Mouse (Mus musculus) CH12.LX (cell line): ENCODE results near the gene Gm9195. TPM values are rescaled to one million over a fixed set of nuclear protein-coding genes. Genes with fewer than 3 reads are reported as not detected.
A peak's percentile ranks its signal among the peaks of the same experiment; 100 is the strongest.

Experiments used
- DNase-seq: peaks from one replicate; pipeline ENCODE4 v3.0.0-alpha.2; 2013; ENCODE audit errors: extremely low read depth
- H3K27ac ChIP-seq: 2 replicates; pipeline ENCODE4 v1.5.1; 2012; ENCODE audit warnings: low read depth, mild to moderate bottlenecking, control low read depth, moderate library complexity; ENCODE audit not compliant: insufficient read depth
- H3K27me3 ChIP-seq: replicated peaks from 2 replicates; pipeline ENCODE3; 2012; ENCODE audit warnings: inconsistent platforms
- H3K36me3 ChIP-seq, 2 experiments: replicated peaks in 1 of 2; 2 replicates each; pipeline versions ENCODE3 to v1.6.1; 2012; ENCODE audit warnings: inconsistent platforms in 1 of 2, low read length in 1 of 2, mild to moderate bottlenecking in 1 of 2, mixed read lengths in 1 of 2, moderate library complexity in 1 of 2; ENCODE audit not compliant: control insufficient read depth in 1 of 2, insufficient read depth in 1 of 2
- H3K4me1 ChIP-seq, 2 experiments: 2 replicates each; pipeline ENCODE4 v1.6.1; 2012; ENCODE audit warnings: inconsistent platforms in 1 of 2, moderate library complexity in 1 of 2; ENCODE audit not compliant: insufficient read depth in 2 of 2, control insufficient read depth in 1 of 2
- H3K4me2 ChIP-seq: 2 replicates; pipeline ENCODE4 v1.6.1; 2012; ENCODE audit warnings: low read depth, mild to moderate bottlenecking, control low read depth; ENCODE audit not compliant: poor library complexity, insufficient read depth, severe bottlenecking
- H3K4me3 ChIP-seq, 3 experiments: fragments of 150-350 bp in 1 of 3; sonication (generic) in 1 of 3; replicated peaks in 1 of 3; 2 replicates each; pipeline versions ENCODE3 to v1.5.1; 2011 to 2012; ENCODE audit warnings: low read depth in 2 of 3, low read length in 2 of 3, mild to moderate bottlenecking in 2 of 3, moderate library complexity in 2 of 3, control low read depth in 1 of 3, improper control_type of control experiment in 1 of 3, inconsistent platforms in 1 of 3, mixed read lengths in 1 of 3; ENCODE audit not compliant: poor library complexity in 1 of 3
- H3K79me2 ChIP-seq: replicated peaks from 2 replicates; pipeline ENCODE4 v1.6.1; 2012; ENCODE audit warnings: mild to moderate bottlenecking, moderate library complexity; ENCODE audit not compliant: control insufficient read depth, poor library complexity, insufficient read depth, severe bottlenecking; ENCODE audit errors: extremely low read depth
- H3K9ac ChIP-seq: 2 replicates; pipeline ENCODE4 v1.6.1; 2012; ENCODE audit warnings: low read depth, mild to moderate bottlenecking, control low read depth, moderate library complexity; ENCODE audit not compliant: insufficient read depth
- H3K9me3 ChIP-seq: replicated peaks from 2 replicates; pipeline ENCODE3; 2012; ENCODE audit warnings: low read length, inconsistent platforms, mixed read lengths
- BHLHE40 ChIP-seq: IDR thresholded peaks from 2 replicates; pipeline ENCODE4 v1.6.1; 2011; ENCODE audit warnings: mild to moderate bottlenecking, low read depth, low read length, improper control_type of control experiment
- CHD1 ChIP-seq: IDR thresholded peaks from 2 replicates; pipeline ENCODE4 v1.6.1; 2012; ENCODE audit warnings: low read depth, low read length, improper control_type of control experiment, inconsistent platforms
- E2F4 ChIP-seq: IDR thresholded peaks from 2 replicates; pipeline ENCODE4 v1.6.1; 2011; ENCODE audit warnings: low read depth, low read length, improper control_type of control experiment; ENCODE audit not compliant: insufficient replicate concordance
- ELF1 ChIP-seq: IDR thresholded peaks from 2 replicates; pipeline ENCODE4 v1.6.1; 2014; ENCODE audit warnings: low read depth, mild to moderate bottlenecking, inconsistent platforms, low read length, improper control_type of control experiment
- EP300 ChIP-seq: IDR thresholded peaks from 2 replicates; pipeline ENCODE4 v1.6.1; 2011; ENCODE audit warnings: low read length, improper control_type of control experiment
- ETS1 ChIP-seq: conservative IDR thresholded peaks from 2 replicates; pipeline ENCODE4 v1.6.1; 2012; ENCODE audit warnings: low read depth, mild to moderate bottlenecking, inconsistent platforms, low read length, improper control_type of control experiment, moderate library complexity
- HCFC1 ChIP-seq: IDR thresholded peaks from 2 replicates; pipeline ENCODE4 v1.6.1; 2012; ENCODE audit warnings: low read depth, mild to moderate bottlenecking, inconsistent platforms, low read length, improper control_type of control experiment
- IRF4 ChIP-seq: IDR thresholded peaks from 2 replicates; pipeline ENCODE4 v1.6.1; 2014; ENCODE audit warnings: low read depth, mild to moderate bottlenecking, inconsistent platforms, low read length, improper control_type of control experiment
- JUN ChIP-seq: IDR thresholded peaks from 2 replicates; pipeline ENCODE4 v1.6.1; 2011; ENCODE audit warnings: low read depth, mild to moderate bottlenecking, low read length, improper control_type of control experiment, moderate library complexity; ENCODE audit not compliant: insufficient read depth
- MAZ ChIP-seq: IDR thresholded peaks from 2 replicates; pipeline ENCODE4 v1.6.1; 2012; ENCODE audit warnings: low read depth, mild to moderate bottlenecking, inconsistent platforms, low read length, improper control_type of control experiment, moderate library complexity
- MEF2A ChIP-seq: IDR thresholded peaks from 2 replicates; pipeline ENCODE4 v1.6.1; 2014; ENCODE audit warnings: low read depth, mild to moderate bottlenecking, inconsistent platforms, low read length, improper control_type of control experiment, borderline replicate concordance
- MYC ChIP-seq: IDR thresholded peaks from 2 replicates; pipeline ENCODE4 v1.6.1; 2011; ENCODE audit warnings: low read depth, mild to moderate bottlenecking, improper control_type of control experiment, low read length
- NELFE ChIP-seq: IDR thresholded peaks from 2 replicates; pipeline ENCODE4 v1.6.1; 2011; ENCODE audit warnings: low read depth, low read length, improper control_type of control experiment
- PAX5 ChIP-seq: IDR thresholded peaks from 2 replicates; pipeline ENCODE4 v1.6.1; 2012; ENCODE audit warnings: low read length, inconsistent platforms, mixed read lengths
- SMC3 ChIP-seq: IDR thresholded peaks from 2 replicates; pipeline ENCODE4 v1.6.1; 2011; ENCODE audit warnings: low read depth, low read length, improper control_type of control experiment
- TBP ChIP-seq: conservative IDR thresholded peaks from 2 replicates; pipeline ENCODE4 v1.6.1; 2011; ENCODE audit warnings: low read depth, low read length, improper control_type of control experiment
- TCF12 ChIP-seq: IDR thresholded peaks from 2 replicates; pipeline ENCODE4 v1.6.1; 2014; ENCODE audit warnings: low read depth, mild to moderate bottlenecking, inconsistent platforms, low read length, improper control_type of control experiment
- ZKSCAN1 ChIP-seq: IDR thresholded peaks from 2 replicates; pipeline ENCODE4 v1.6.1; 2012; ENCODE audit warnings: low read depth, inconsistent platforms, low read length, improper control_type of control experiment, borderline replicate concordance
- ZMIZ1 ChIP-seq: IDR thresholded peaks from 2 replicates; pipeline ENCODE4 v1.6.1; 2012; ENCODE audit warnings: low read depth, mild to moderate bottlenecking, inconsistent platforms, low read length, improper control_type of control experiment
- dilution Hi-C: fragments of 300-500 bp; cut with MboI; formaldehyde crosslinking; loops from 2 replicates; pipeline ENCODE4 v1.14.3; 2020; ENCODE audit warnings: low sequenced_read_pairs; ENCODE audit not compliant: extremely low pct_unique_long_range_greater_than_20kb, extremely low pct_ligation_motif_present
- in situ Hi-C: fragments of 300-500 bp; cut with MboI; formaldehyde crosslinking; loops from 3 replicates; pipeline ENCODE4 v1.14.3; 2019; ENCODE audit warnings: low sequenced_read_pairs, low pct_ligation_motif_present, low pct_unique_long_range_greater_than_20kb, mixed read lengths
- polyA plus RNA-seq: library from polyadenylated mRNA; unstranded; fragments of >175 nt; gene quantifications from 2 replicates; pipeline ENCODE4 v1.2.1, GENCODE M21; 2012; ENCODE audit warnings: low read depth; ENCODE audit not compliant: insufficient read length
- total RNA-seq, 2 experiments: library from RNA; depleted of rRNA; stranded (reverse); fragments of 300-350 nt in 1 of 2; fragments of >200 nt in 1 of 2; gene quantifications; 2 replicates each; pipeline ENCODE4 v1.2.3; 2012 to 2014

Gene Gm9195
- total and polyA plus RNA-seq, 3 experiments, result 1.1 to 6.0 (median 2.2) TPM

DNA sequence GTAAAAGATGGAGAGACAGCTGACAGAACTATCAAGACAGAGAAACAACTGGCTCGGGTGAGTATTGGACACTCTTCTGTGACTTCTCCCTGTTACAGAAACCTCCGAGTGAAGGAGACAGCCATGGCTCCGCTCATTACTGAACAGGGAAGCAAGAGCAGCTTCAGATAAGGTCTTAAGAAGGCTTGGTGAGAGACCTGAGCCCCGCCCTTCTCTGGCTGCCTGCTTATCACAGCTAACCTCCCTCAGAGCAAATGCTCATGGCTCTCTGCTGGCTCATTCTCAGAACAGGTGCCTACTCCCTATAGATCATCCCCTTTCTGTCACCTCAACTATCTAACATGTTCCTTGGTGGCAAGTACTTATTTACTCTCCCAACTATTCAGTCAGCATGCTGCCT, 23.2 kb downstream of the Gm9195 start:
- no peaks in the 10 kb centered on the region for H3K36me3 ChIP-seq
- H3K9ac ChIP-seq, result no peak overlapping the region
- TF ChIP-seq TBP, result no peak
- no peak for TF ChIP-seq MAZ
- TF ChIP-seq IRF4, result no peak
- TF ChIP-seq NELFE, result no peak
- TF ChIP-seq HCFC1, result no peak
- no peak for TF ChIP-seq CHD1
- no peak for TF ChIP-seq PAX5
- no peak for TF ChIP-seq MEF2A
- no peak for TF ChIP-seq BHLHE40
- TF ChIP-seq E2F4, result no peak
- no peak for TF ChIP-seq MYC
- no peak for TF ChIP-seq ZKSCAN1
- no peak for TF ChIP-seq JUN
- no peak for TF ChIP-seq SMC3
- TF ChIP-seq ELF1, result no peak
- H3K9me3 ChIP-seq, result peaks cover 3% of the 10 kb centered on the region
- peaks cover 2% of the 10 kb centered on the region for H3K27me3 ChIP-seq
- H3K4me1 ChIP-seq, result peaks cover 17 to 36% of the 10 kb centered on the region in 2 experiments
- DNase-seq, result no peak
- dilution Hi-C loops (no loop called here), in situ Hi-C loops (no loop called here)
- no peak overlapping the region for H3K27ac ChIP-seq
- no peak overlapping the region for H3K4me2 ChIP-seq
- no peak overlapping the region for H3K4me3 ChIP-seq
- no peaks in the 10 kb centered on the region for H3K79me2 ChIP-seq

DNA sequence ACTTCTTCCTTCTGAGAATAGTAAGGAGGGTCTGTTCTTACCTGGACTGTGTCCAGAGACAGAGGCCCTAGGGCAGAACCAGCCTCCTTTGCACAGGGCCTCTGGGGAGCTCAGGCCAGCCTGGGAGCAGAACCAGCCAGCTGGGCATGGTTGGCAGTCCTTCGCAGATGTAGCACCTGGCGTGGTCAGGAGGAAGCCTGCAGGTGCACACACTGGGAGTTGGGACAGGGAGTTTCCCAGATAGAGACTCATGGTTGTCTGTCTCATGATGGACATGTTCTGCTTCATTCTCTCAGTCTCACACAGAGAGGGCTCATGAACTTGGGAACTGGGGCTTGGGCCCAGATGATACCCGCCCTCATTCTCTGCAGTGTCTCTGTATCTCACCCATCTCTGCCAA, 25.3 kb downstream of the Gm9195 start:
- no peak overlapping the region for H3K4me3 ChIP-seq
- H3K36me3 ChIP-seq, result no peaks in the 10 kb centered on the region
- in situ Hi-C loops (no loop called here), dilution Hi-C loops (no loop called here)
- H3K27me3 ChIP-seq, result peaks cover 2% of the 10 kb centered on the region
- H3K9me3 ChIP-seq, result peaks cover 3% of the 10 kb centered on the region
- H3K9ac ChIP-seq, result no peak overlapping the region
- peak; percentile 41 for DNase-seq
- no peak overlapping the region for H3K27ac ChIP-seq
- no peak overlapping the region for H3K4me2 ChIP-seq
- H3K4me1 ChIP-seq, result peaks cover 28 to 52% of the 10 kb centered on the region in 2 experiments
- no peaks in the 10 kb centered on the region for H3K79me2 ChIP-seq
- peak; percentile 55 for TF ChIP-seq EP300
- peak; percentile 92 for TF ChIP-seq TCF12
- TF ChIP-seq HCFC1, result no peak
- no peak for TF ChIP-seq ZMIZ1
- TF ChIP-seq ETS1, result 0 out of 2 replicates have a peak, but pooled peaks have one; percentile 19
